Mouse (Mus musculus) heart, embryonic 16.5 days (tissue): ENCODE data around the gene Piwil1. TPM values are rescaled to one million over a fixed set of nuclear protein-coding genes. Genes with fewer than 3 reads are reported as not detected.
"Not testable (repeated sequence)": the region's sequence is repeated elsewhere in the genome, so short reads cannot be mapped to it uniquely, and the experiment has no call there.

Experiments used
- ATAC-seq: fragments of 200-750 bp; cut with Nextera tagmentation; replicated peaks from 2 replicates; pipeline ENCODE4 v1.8.0; 2017; ENCODE audit warnings: moderate number of reproducible peaks; ENCODE audit not compliant: insufficient read depth, low FRiP score; ENCODE audit errors: extremely low read depth
- H3K27ac ChIP-seq: fragments of 300-500 bp; sonication (generic); 2 replicates; pipeline ENCODE4 v1.5.1; 2014; ENCODE audit warnings: mild to moderate bottlenecking, low read length, control low read depth, moderate library complexity
- H3K27me3 ChIP-seq: fragments of 300-500 bp; sonication (generic); 2 replicates; pipeline ENCODE4 v1.6.1; 2014; ENCODE audit warnings: low read length, mixed read lengths; ENCODE audit not compliant: control insufficient read depth, insufficient read depth
- H3K36me3 ChIP-seq: fragments of 300-500 bp; sonication (generic); 2 replicates; pipeline ENCODE4 v1.6.1; 2014; ENCODE audit not compliant: control insufficient read depth, insufficient read depth
- H3K4me1 ChIP-seq: fragments of 300-500 bp; sonication (generic); 2 replicates; pipeline ENCODE4 v1.6.1; 2014; ENCODE audit warnings: low read length, mixed read lengths; ENCODE audit not compliant: control insufficient read depth, insufficient read depth
- H3K4me2 ChIP-seq: fragments of 300-500 bp; sonication (generic); 2 replicates; pipeline ENCODE4 v1.6.1; 2014; ENCODE audit warnings: low read depth, mild to moderate bottlenecking, control low read depth, low read length
- H3K4me3 ChIP-seq: fragments of 300-500 bp; sonication (generic); 2 replicates; pipeline ENCODE4 v1.5.1; 2014; ENCODE audit warnings: mild to moderate bottlenecking, control low read depth, low read length
- H3K9ac ChIP-seq: fragments of 300-500 bp; sonication (generic); 2 replicates; pipeline ENCODE4 v1.6.1; 2014; ENCODE audit warnings: low read length, control low read depth
- H3K9me3 ChIP-seq: fragments of 300-500 bp; sonication (generic); replicated peaks from 2 replicates; pipeline ENCODE4 v1.6.1; 2016; ENCODE audit warnings: low read length; ENCODE audit not compliant: control insufficient read depth
- WGBS: fragments of 180-500 bp; shearing (Covaris S2); extraction: QIAGEN DNeasy Blood & Tissue Kit; methylation state at CpG from one replicate; pipeline ENCODE4 v1.1.7; 2014; 5-methylcytosine and 5-hydroxymethylcytosine counted together
- polyA plus RNA-seq: library from polyadenylated mRNA; unstranded; fragments of >200 nt; fragmentation: Nextera tagmentation; extraction: Ambion mirVana; gene quantifications from 2 replicates; pipeline ENCODE4 v1.2.1, GENCODE M21; 2015

Gene Piwil1
- polyA plus RNA-seq, 1 experiment from 2014 or later = not detected

DNA sequence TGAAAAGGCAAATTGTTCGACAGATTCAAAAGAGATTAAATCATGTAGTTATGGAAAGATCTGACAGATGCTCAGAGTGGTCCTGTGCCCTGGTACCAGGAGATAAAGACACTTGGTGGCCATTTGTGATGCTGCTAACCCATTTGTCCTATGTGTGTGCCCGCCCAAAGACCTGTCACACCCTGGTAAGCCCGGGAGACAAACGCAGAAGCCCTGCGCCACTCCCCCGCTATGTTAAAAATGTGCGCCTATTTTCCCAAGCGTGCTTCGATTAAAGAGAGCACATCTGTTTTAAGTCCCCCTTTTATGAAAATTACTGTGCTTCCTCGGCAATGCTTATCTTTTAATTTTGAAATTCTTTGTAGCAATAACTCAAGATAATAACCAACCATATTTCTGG, 1.4 kb downstream of the Piwil1 start:
- no peak overlapping the region for H3K27ac ChIP-seq
- WGBS = 26% methylated on average over 10 of the region's 10 CpGs

DNA sequence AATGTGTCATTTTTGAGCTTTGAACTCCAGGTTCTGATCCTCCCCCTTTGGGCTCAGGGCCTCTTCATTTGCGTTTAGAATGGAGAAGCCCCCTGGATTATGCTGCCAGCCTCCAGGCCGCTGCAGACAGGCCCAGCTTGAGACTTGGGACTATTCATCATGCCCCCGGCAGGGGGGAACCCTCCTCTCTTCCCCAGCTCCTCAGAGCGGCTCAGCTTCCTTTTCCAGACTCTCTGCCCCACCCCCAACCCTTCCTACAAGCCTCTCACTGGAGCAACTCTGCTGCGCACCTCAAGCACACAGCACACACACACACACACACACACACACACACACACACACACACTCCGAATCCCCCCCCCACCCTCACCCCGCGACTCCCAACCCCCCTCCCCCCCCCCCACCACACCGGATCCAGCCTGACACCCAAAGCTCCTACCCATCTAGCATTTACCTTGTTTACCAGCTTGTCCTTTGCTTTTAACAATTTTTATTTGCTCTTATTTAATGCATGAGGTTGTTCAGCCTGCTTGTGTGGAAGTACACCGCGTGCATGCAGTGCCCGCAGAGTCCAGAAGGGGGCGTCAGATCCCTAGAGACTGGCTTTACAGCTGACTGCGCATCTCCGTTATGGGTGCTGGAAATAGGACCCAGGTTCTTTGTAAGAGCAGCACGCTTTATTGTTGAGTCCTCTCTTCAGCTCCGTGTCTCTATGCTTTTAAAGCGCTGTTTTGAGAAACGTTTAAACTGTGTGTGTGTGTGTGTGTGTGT, 2.0 kb downstream of the Piwil1 start:
- Histone ChIP-seq H3K27ac (no peak overlapping the region), H3K9ac (no peak overlapping the region), H3K27me3 (no peaks in the 10 kb centered on the region), H3K4me2 (no peak overlapping the region), H3K36me3 (no peaks in the 10 kb centered on the region), H3K4me1 (no peaks in the 10 kb centered on the region), H3K4me3 (no peak overlapping the region), H3K9me3 (0 out of 2 replicates have a peak, but pooled peaks cover 3% of the 10 kb centered on the region)
- 45% methylated on average over 15 of the region's 19 CpGs for WGBS
- ATAC-seq = no peak

More for the DNA sequence above, 1.4 kb downstream of the Piwil1 start:
- Histone ChIP-seq H3K36me3 (no peaks in the 10 kb centered on the region), H3K9ac (no peak overlapping the region), H3K4me2 (no peak overlapping the region), H3K27me3 (no peaks in the 10 kb centered on the region), H3K4me1 (no peaks in the 10 kb centered on the region), H3K9me3 (0 out of 2 replicates have a peak, but pooled peaks cover 3% of the 10 kb centered on the region), H3K4me3 (no peak overlapping the region)
- no peak for ATAC-seq

DNA sequence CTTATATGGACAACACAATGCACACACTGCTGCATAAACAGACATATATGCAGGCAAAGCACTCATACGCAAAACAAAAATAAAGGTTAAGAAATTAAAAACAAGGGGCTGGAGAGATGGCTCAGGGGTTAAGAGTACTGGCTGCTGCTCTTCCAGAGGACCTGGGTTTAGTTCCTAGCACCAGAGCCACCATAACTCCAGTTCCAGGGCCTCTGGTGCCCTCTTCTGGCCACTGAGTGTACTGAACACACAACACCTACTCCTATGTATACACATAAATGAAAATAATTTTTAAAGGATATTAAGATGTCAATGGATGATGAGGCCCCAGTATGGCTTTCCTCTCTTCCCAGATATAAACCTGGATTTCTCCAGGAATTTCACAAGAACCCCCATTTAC, 4.1 kb downstream of the Piwil1 start:
- H3K4me1 ChIP-seq = no peaks in the 10 kb centered on the region
- H3K27ac ChIP-seq = no peak overlapping the region
- H3K9ac ChIP-seq = no peak overlapping the region
- no peaks in the 10 kb centered on the region for H3K27me3 ChIP-seq
- H3K4me2 ChIP-seq = no peak overlapping the region
- no peak for ATAC-seq
- WGBS = 94% methylated on average over 1 of the region's 1 CpGs
- no peaks in the 10 kb centered on the region for H3K36me3 ChIP-seq
- H3K4me3 ChIP-seq = no peak overlapping the region
- 0 out of 2 replicates have a peak, but pooled peaks cover 3% of the 10 kb centered on the region for H3K9me3 ChIP-seq

DNA sequence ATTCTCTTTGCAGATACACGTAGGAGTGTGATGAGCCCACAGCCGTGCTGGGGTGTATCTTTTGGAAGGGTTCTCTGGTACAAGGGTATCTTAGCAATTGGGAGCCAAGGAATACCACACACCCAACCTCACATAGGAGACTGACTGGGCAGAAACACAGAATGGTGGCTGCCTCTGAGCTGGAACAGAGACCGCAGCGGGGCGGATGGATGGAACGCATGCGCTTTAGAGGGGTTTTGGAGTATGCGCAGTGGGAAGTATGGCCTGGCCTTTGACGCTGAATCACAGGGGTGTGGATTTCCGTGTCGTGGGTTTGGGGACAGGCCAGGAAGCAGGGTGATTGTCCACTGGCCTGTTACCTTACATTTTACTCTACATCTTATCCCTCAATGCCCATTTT, 4.9 kb downstream of the Piwil1 start:
- Histone ChIP-seq H3K4me1 (no peaks in the 10 kb centered on the region), H3K36me3 (no peaks in the 10 kb centered on the region), H3K27me3 (no peaks in the 10 kb centered on the region), H3K4me3 (no peak overlapping the region), H3K9me3 (0 out of 2 replicates have a peak, but pooled peaks cover 3% of the 10 kb centered on the region), H3K9ac (no peak overlapping the region), H3K4me2 (no peak overlapping the region), H3K27ac (no peak overlapping the region)
- no peak for ATAC-seq
- 85% methylated on average over 11 of the region's 11 CpGs for WGBS

DNA sequence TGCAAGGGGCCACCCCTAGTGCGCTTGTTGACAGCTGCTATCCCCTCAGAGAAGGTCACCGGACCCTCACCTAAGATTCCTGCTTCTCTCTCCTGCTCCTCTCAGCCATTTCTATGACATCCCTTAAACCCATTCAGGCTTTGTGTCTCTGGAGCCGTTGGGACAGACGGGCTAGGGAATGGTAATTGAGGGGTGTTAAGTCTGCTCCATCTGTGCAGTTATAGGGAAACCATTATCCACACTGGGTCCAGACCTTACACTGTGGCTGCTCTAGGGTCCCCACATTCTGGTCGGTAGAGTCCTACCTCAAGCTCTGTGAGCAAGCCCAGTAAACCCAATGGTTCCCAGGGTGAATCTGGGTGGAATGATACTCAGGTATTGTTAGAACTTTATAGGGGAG, 6.6 kb downstream of the Piwil1 start:
- no peak overlapping the region for H3K27ac ChIP-seq
- H3K9ac ChIP-seq = no peak overlapping the region
- no peak overlapping the region for H3K4me2 ChIP-seq
- H3K9me3 ChIP-seq = 0 out of 2 replicates have a peak, but pooled peaks cover 3% of the 10 kb centered on the region
- H3K4me3 ChIP-seq = no peak overlapping the region
- no peaks in the 10 kb centered on the region for H3K4me1 ChIP-seq
- WGBS = 76% methylated on average over 5 of the region's 5 CpGs
- no peak for ATAC-seq
- H3K27me3 ChIP-seq = no peaks in the 10 kb centered on the region
- H3K36me3 ChIP-seq = no peaks in the 10 kb centered on the region

DNA sequence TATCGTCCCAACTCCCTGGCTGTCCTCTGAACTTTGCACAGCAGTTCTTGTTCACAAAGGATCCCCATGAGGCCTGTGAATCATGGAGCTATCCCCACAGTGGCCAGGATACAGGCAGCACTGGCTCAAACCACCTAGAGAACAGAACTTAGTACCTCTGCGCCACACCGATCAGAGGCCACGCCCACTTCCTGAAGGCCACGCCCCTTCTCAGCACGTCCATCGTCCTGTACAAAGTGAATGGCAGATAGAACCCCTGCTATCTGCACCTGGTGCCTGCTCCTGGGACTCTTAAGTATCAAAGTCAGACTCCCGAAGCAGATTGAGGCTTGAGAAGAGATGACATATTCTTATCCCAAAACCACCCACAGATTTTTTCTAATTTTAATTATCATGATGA, 8.3 kb downstream of the Piwil1 start:
- ATAC-seq = no peak

DNA sequence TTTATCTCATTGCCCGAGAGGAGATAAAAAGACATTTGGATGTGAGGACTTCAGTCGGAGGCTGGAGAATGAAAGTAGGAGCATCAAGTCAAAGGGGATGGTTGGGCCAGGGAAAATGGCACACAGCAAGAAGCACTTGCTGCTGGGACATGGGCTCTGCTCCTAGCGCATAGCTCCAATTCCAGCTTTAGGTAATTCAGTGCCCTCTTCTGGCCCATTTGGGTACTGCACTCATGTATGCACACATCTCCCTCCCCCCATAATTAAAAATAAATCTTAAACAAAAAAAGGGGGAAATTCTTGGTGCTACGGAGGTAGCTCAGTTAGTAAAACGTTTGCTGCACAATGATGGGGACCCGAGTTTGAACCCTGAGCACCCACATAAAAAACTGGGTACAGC, 9.5 kb downstream of the Piwil1 start:
- ATAC-seq = no peak
- Histone ChIP-seq H3K9ac (no peak overlapping the region), H3K27me3 (no peaks in the 10 kb centered on the region), H3K36me3 (no peaks in the 10 kb centered on the region), H3K4me3 (no peak overlapping the region), H3K4me2 (no peak overlapping the region), H3K9me3 (no peaks in the 10 kb centered on the region), H3K27ac (no peak overlapping the region), H3K4me1 (no peaks in the 10 kb centered on the region)
- 84% methylated on average over 6 of the region's 6 CpGs for WGBS

More for the DNA sequence above, 8.3 kb downstream of the Piwil1 start:
- no peaks in the 10 kb centered on the region for H3K4me1 ChIP-seq
- H3K36me3 ChIP-seq = no peaks in the 10 kb centered on the region
- 0 out of 2 replicates have a peak, but pooled peaks cover 3% of the 10 kb centered on the region for H3K9me3 ChIP-seq
- WGBS = 16% methylated on average over 8 of the region's 8 CpGs
- H3K27me3 ChIP-seq = no peaks in the 10 kb centered on the region
- no peak overlapping the region for H3K4me3 ChIP-seq
- H3K9ac ChIP-seq = no peak overlapping the region
- H3K4me2 ChIP-seq = no peak overlapping the region
- no peak overlapping the region for H3K27ac ChIP-seq

DNA sequence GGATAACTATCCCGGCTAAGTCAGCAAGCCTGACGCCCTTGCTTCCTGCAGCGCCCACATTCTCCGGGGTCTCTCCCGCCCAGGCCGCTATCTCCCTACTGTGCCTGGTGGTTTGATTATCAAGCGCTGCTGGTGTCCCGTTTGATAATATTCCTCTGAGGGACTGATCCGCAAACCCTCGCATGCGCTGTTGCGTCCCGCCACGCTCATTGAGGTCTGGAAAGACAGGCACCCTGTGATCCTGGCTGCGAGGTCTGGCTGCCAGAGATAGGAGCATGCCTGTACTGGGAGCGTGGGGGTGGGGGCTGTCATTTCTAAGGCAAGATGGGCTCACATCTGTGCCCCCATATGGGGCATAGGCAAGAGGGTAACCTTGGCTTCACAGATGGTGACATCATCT, 12.8 kb downstream of the Piwil1 start:
- WGBS = 34% methylated on average over 16 of the region's 16 CpGs
- Histone ChIP-seq H3K36me3 (no peaks in the 10 kb centered on the region), H3K9ac (no peak overlapping the region), H3K27ac (no peak overlapping the region), H3K4me2 (no peak overlapping the region), H3K27me3 (no peaks in the 10 kb centered on the region), H3K4me3 (no peak overlapping the region), H3K4me1 (no peaks in the 10 kb centered on the region), H3K9me3 (no peaks in the 10 kb centered on the region)
- no peak for ATAC-seq

DNA sequence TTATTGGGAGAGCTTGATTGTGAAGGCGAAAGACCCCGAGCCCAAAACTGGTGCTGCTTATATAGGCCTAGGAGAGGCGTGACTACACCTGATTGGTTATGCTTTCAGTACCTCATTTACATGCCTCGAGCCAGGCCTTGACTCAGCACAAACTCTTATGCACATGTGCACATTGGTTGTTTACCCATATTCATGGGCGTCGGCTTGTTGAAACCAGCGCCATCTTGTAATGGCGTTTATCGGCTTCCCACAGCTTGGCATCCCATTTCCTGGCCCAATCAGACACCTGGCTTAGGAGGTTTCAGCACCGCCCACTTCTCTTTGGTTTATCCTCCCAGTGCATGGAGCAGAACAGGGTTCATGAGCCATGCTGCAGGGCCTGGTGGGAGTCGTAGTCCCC, 18.1 kb downstream of the Piwil1 start:
- WGBS = 84% methylated on average over 11 of the region's 11 CpGs
- H3K27me3 ChIP-seq, H3K9me3 ChIP-seq, H3K9ac ChIP-seq, H3K27ac ChIP-seq, H3K4me2 ChIP-seq, H3K36me3 ChIP-seq, H3K4me1 ChIP-seq, H3K4me3 ChIP-seq, ATAC-seq: not testable (repeated sequence)
